Mouse (Mus musculus) myocyte (in vitro differentiated cells): ENCODE results near the gene Itpk1. TPM values are rescaled to one million over a fixed set of nuclear protein-coding genes. Genes with fewer than 3 reads are reported as not detected.

Experiments
- H3K27me3 ChIP-seq: one replicate; pipeline ENCODE4 v1.6.1; 2011; ENCODE audit not compliant: control insufficient read depth, insufficient read depth, insufficient read length
- H3K36me3 ChIP-seq: one replicate; pipeline ENCODE4 v1.6.1; 2011; ENCODE audit not compliant: control insufficient read depth, insufficient read depth
- H3K4me2 ChIP-seq: one replicate; pipeline ENCODE4 v1.6.1; 2011; ENCODE audit warnings: low read depth, control low read depth
- H3K4me3 ChIP-seq: one replicate; pipeline ENCODE4 v1.5.1; 2011; ENCODE audit warnings: mild to moderate bottlenecking, control low read depth, moderate library complexity
- H3K79me2 ChIP-seq: one replicate; pipeline ENCODE4 v1.6.1; 2011; ENCODE audit not compliant: control insufficient read depth, insufficient read depth
- H3ac ChIP-seq: one replicate; pipeline ENCODE4 v1.6.1; 2011; ENCODE audit not compliant: control insufficient read depth, insufficient read length
- CEBPB ChIP-seq: IDR thresholded peaks from 2 replicates; pipeline ENCODE4 v1.6.1; 2011; ENCODE audit warnings: mild to moderate bottlenecking, moderate library complexity; ENCODE audit not compliant: poor library complexity, insufficient read depth, severe bottlenecking
- E2F4 ChIP-seq: IDR thresholded peaks from one replicate; pipeline ENCODE4 v1.6.1; 2011; ENCODE audit warnings: mild to moderate bottlenecking, control low read depth, moderate library complexity; ENCODE audit not compliant: insufficient read depth
- MAX ChIP-seq: IDR thresholded peaks from one replicate; pipeline ENCODE4 v1.6.1; 2011; ENCODE audit warnings: low read depth, mild to moderate bottlenecking, control low read depth
- MYOD1 ChIP-seq, 3 experiments: IDR thresholded peaks; one replicate each; pipeline ENCODE4 v1.6.1; 2011; ENCODE audit warnings: control low read depth in 2 of 3, low read depth in 2 of 3, mild to moderate bottlenecking in 2 of 3, moderate library complexity in 1 of 3; ENCODE audit not compliant: insufficient read length in 2 of 3, control insufficient read depth in 1 of 3
- MYOG ChIP-seq, 3 experiments: IDR thresholded peaks; one replicate each; pipeline ENCODE4 v1.6.1; 2011; ENCODE audit warnings: control low read depth in 2 of 3, low read depth in 2 of 3, mild to moderate bottlenecking in 2 of 3; ENCODE audit not compliant: insufficient read length in 2 of 3, control insufficient read depth in 1 of 3, insufficient read depth in 1 of 3
- POLR2A ChIP-seq: IDR thresholded peaks from one replicate; pipeline ENCODE4 v1.6.1; 2011; ENCODE audit warnings: low read depth, mild to moderate bottlenecking, control low read depth, moderate library complexity; ENCODE audit not compliant: insufficient read length
- POLR2AphosphoS2 ChIP-seq: IDR thresholded peaks from one replicate; pipeline ENCODE4 v1.6.1; 2011; ENCODE audit warnings: low read depth, control low read depth; ENCODE audit not compliant: insufficient read length
- REST ChIP-seq: IDR thresholded peaks from one replicate; pipeline ENCODE4 v1.6.1; 2011; ENCODE audit warnings: mild to moderate bottlenecking, control low read depth, moderate library complexity; ENCODE audit not compliant: insufficient read depth, insufficient read length
- SRF ChIP-seq: IDR thresholded peaks from one replicate; pipeline ENCODE4 v1.6.1; 2011; ENCODE audit warnings: low read depth; ENCODE audit not compliant: control insufficient read depth, insufficient read length
- TCF12 ChIP-seq: IDR thresholded peaks from one replicate; pipeline ENCODE4 v1.6.1; 2011; ENCODE audit warnings: mild to moderate bottlenecking, control low read depth; ENCODE audit not compliant: poor library complexity, insufficient read depth, severe bottlenecking
- TCF3 ChIP-seq: IDR thresholded peaks from one replicate; pipeline ENCODE4 v1.6.1; 2011; ENCODE audit warnings: low read depth, control low read depth; ENCODE audit not compliant: insufficient read length
- USF1 ChIP-seq: IDR thresholded peaks from one replicate; pipeline ENCODE4 v1.6.1; 2011; ENCODE audit warnings: low read depth, mild to moderate bottlenecking, control low read depth, moderate library complexity
- polyA plus RNA-seq: library from polyadenylated mRNA; unstranded; fragments of >200 nt; fragmentation: generic; extraction: Trizol; gene quantifications from one replicate; pipeline ENCODE4 v1.2.1, GENCODE M21; 2012; ENCODE audit warnings: missing spikeins

Gene Itpk1
- polyA plus RNA-seq, 1 experiment: 4.9 TPM

GRCm38 (mm10) chr12:102695369-102696239, 9.1 kb downstream of the Itpk1 start:
- Histone ChIP-seq H3K79me2 (no peaks in the 10 kb centered on the region), H3K36me3 (no peaks in the 10 kb centered on the region), H3K4me2 (no peak overlapping the region), H3K4me3 (no peak overlapping the region), H3K27me3 (no peaks in the 10 kb centered on the region), H3ac (no peak overlapping the region)
- TF ChIP-seq MYOG (IDR thresholded peaks at IDR 0.05; ENCODE audit: control insufficient read depth in 1 of 3, insufficient read depth in 1 of 3, insufficient read length in 2 of 3, low read depth in 2 of 3) (peak in 1 of 3 experiments; percentile 60), POLR2A (no peak), MYOD1 (IDR thresholded peaks at IDR 0.05; ENCODE audit: control insufficient read depth in 1 of 3, insufficient read length in 2 of 3, low read depth in 2 of 3) (peak in 1 of 3 experiments; percentile 57)

DNA sequence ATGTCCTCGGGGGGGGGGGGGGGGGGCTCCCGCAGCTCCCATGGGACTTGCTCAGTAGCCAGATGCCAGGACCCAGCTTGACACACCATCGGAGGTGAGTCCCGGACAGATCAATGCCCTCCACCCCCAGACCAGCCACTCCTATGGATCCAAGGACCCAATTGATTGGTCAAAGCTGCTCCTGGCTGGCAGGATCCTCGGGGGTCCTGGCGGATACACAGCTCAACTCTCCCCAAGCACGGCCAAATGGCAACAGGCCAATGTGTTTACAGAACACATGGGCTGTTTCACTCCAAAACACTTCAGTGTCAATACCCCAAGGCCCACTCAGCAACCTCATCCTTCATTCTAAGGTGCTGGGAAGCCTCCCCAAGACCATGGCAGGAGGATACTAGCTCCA, 13.0 kb downstream of the Itpk1 start:
- H3K36me3 ChIP-seq: no peaks in the 10 kb centered on the region
- H3ac ChIP-seq: no peak overlapping the region
- no peak for TF ChIP-seq POLR2AphosphoS2
- TF ChIP-seq CEBPB: no peak
- TF ChIP-seq REST: no peak
- TF ChIP-seq POLR2A: no peak
- TF ChIP-seq E2F4: no peak
- no peak for TF ChIP-seq TCF3
- no peak for TF ChIP-seq SRF
- no peak for TF ChIP-seq MYOD1 (IDR thresholded peaks at IDR 0.05; ENCODE audit: control insufficient read depth in 1 of 3, insufficient read length in 2 of 3, low read depth in 2 of 3)
- TF ChIP-seq MYOG (IDR thresholded peaks at IDR 0.05; ENCODE audit: control insufficient read depth in 1 of 3, insufficient read depth in 1 of 3, insufficient read length in 2 of 3, low read depth in 2 of 3): no peak
- TF ChIP-seq MAX: no peak
- TF ChIP-seq TCF12: no peak
- no peak for TF ChIP-seq USF1
- no peaks in the 10 kb centered on the region for H3K79me2 ChIP-seq
- H3K4me3 ChIP-seq: no peak overlapping the region
- H3K27me3 ChIP-seq: no peaks in the 10 kb centered on the region
- H3K4me2 ChIP-seq: no peak overlapping the region

GRCm38 (mm10) chr12:102691180-102691579, 13.6 kb downstream of the Itpk1 start:
- no peak overlapping the region for H3K4me3 ChIP-seq
- H3K4me2 ChIP-seq: no peak overlapping the region
- no peaks in the 10 kb centered on the region for H3K79me2 ChIP-seq
- no peaks in the 10 kb centered on the region for H3K27me3 ChIP-seq
- TF ChIP-seq E2F4 (no peak), SRF (no peak), TCF12 (no peak), USF1 (no peak), MYOG (IDR thresholded peaks at IDR 0.05; ENCODE audit: control insufficient read depth in 1 of 3, insufficient read depth in 1 of 3, insufficient read length in 2 of 3, low read depth in 2 of 3) (no peak)
- no peak overlapping the region for H3ac ChIP-seq
- no peaks in the 10 kb centered on the region for H3K36me3 ChIP-seq

GRCm38 (mm10) chr12:102689773-102690563, 14.8 kb downstream of the Itpk1 start:
- Histone ChIP-seq H3K36me3 (no peaks in the 10 kb centered on the region), H3K4me2 (no peak overlapping the region), H3K79me2 (no peaks in the 10 kb centered on the region), H3K27me3 (no peaks in the 10 kb centered on the region), H3ac (no peak overlapping the region), H3K4me3 (no peak overlapping the region)
- TF ChIP-seq CEBPB (no peak), REST (no peak)

- TF ChIP-seq CEBPB (no peak), POLR2AphosphoS2 (no peak), SRF (no peak), MYOD1 (IDR thresholded peaks at IDR 0.05; ENCODE audit: control insufficient read depth in 1 of 3, insufficient read length in 2 of 3, low read depth in 2 of 3) (peak in 1 of 3 experiments; percentile 7), MAX (no peak), TCF3 (no peak), E2F4 (no peak), MYOG (IDR thresholded peaks at IDR 0.05; ENCODE audit: control insufficient read depth in 1 of 3, insufficient read depth in 1 of 3, insufficient read length in 2 of 3, low read depth in 2 of 3) (peak in 1 of 3 experiments; percentile 63), POLR2A (no peak), TCF12 (no peak), USF1 (no peak), REST (no peak)
- no peak overlapping the region for H3K4me3 ChIP-seq
- H3K36me3 ChIP-seq: no peaks in the 10 kb centered on the region
- no peak overlapping the region for H3K4me2 ChIP-seq
- no peak overlapping the region for H3ac ChIP-seq
- H3K27me3 ChIP-seq: no peaks in the 10 kb centered on the region
- H3K79me2 ChIP-seq: no peaks in the 10 kb centered on the region
Measured at GRCm38 (mm10) chr12:102686321-102686720, 18.4 kb downstream of the Itpk1 start.
